Mouse (Mus musculus) embryonic fibroblast, embryonic 13.5 days (primary cell): ENCODE measurements around the gene Zswim4.

Experiments
- CTCF ChIP-seq: IDR thresholded peaks from 2 replicates; pipeline ENCODE4 v1.5.1; 2011; ENCODE audit warnings: mild to moderate bottlenecking, control low read depth, low read length, moderate library complexity, borderline replicate concordance; ENCODE audit not compliant: insufficient read depth
- POLR2A ChIP-seq: IDR thresholded peaks from 2 replicates; pipeline ENCODE4 v1.6.1; 2011; ENCODE audit warnings: low read depth, mild to moderate bottlenecking, control low read depth, low read length, moderate library complexity

- TF ChIP-seq POLR2A (peak; percentile 85), CTCF (no peak)
These were observed 33.6 kb downstream of the Zswim4 start for GRCm38 (mm10) chr8:84202938-84203917.
